Mouse (Mus musculus): ENCODE results near the gene Urb1.

The Urb1 gene

GRCm38 (mm10) chr16:90766919-90767454, 43.2 kb downstream of the Urb1 start:
- DNase-seq (ENCODE audit: low spot score), result no peak

DNA sequence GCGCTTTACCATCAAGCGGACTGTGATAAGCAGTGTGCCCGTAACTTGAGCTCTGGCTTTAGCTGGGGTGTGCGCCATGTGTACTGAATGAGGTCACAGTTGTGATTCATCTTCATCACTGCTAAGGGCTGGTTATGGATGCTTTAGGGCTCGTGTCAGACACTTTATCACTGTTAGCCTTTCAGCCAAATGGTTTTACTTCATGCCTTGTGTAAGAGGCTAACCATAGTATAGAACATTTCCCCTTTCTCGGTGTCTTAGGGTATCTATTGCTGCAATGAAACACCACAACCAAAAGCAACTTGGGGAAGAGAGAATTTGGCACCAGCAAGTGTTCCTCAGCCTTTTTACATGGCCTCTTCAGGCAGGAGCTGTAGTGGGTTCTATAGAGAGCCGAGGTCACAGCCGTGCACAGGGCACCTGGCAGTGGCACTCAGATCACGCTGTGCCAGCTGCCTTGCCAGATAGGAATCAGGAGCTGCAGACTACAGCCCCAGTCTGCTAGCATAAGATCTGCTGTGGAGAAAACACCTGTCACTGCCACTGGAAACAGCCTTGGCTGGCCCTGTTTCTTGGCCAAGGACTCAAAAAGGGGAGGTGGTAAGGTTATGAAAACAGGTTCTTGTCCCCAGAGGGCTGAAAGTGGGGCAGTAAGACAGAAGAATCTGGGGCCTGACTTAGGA, 44.9 kb downstream of the Urb1 start:
- DNase-seq (ENCODE audit: low spot score), result no peak

DNA sequence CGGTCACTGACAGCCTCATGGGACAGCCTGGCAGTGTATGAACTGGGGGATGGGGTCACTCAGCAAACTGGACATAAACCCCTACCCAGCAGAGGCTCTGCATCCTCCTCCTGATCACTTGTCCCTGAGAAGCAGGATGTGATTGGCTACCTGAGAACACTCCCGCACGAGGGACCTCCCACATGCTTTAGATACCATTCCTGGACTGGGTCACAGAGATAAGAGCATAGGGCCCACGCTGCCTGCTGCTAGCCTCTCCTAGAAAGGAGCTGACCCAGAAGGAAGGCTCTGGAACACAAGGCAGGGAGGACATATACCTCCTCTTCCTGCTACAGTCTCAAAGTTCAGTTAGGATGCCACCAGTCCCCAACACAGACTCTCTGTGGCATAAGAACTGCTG, 49.7 kb downstream of the Urb1 start:
- no peak for DNase-seq (ENCODE audit: low spot score)

- no peak for DNase-seq (ENCODE audit: low spot score)
Observed at GRCm38 (mm10) chr16:90759335-90759734, 50.9 kb downstream of the Urb1 start.

GRCm38 (mm10) chr16:90753386-90753941, 56.7 kb downstream of the Urb1 start:
- DNase-seq (ENCODE audit: low spot score), result no peak

- DNase-seq (ENCODE audit: low spot score), result no peak
Observed at GRCm38 (mm10) chr16:90748169-90748568, 62.0 kb downstream of the Urb1 start.

GRCm38 (mm10) chr16:90747143-90747542, 63.1 kb downstream of the Urb1 start:
- DNase-seq (ENCODE audit: low spot score), result no peak

DNA sequence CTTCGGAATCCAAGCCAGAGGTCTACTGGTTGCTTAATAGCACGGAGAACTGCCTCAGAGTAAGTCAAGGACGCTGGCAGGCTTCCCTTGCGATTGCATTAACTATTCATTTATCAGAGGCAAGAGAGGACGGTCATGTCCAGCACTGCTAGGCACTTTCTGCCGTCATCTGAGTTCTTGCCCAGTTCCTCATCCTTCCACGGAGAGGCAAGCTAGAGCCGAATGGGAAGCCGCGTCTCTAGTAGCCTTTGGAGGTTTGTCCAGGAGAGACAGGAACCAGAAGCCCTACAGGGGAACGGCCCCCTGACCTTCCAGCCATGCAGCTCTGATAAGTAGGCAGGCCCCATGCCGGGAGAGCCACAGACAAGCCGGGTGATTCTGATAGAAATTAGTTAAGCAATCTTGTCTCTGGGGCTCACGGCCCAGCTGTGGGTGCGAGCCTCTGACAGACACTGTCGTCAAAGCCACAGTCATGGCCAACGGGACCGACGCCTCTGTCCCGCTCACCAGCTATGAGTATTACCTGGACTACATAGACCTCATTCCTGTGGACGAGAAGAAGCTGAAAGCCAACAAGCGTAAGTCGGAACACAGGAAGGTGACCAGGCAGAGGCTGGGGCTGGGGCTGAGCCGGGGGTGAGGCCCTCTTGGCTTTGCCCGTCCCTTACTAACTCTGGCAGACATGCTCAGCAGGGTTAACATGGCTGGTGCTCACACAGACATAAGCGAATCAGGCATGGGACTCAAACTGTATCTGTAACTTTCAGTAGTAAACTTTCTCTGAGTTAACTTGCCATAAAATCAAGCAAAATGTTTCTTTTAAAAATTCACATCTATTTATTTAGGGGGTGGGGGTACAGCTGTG, 71.9 kb downstream of the Urb1 start, which contains the start of gene Mrap:
Gene Mrap (plus strand): TSS at position 116 of the 865 bp plus-strand sequence.
- DNase-seq (ENCODE audit: low spot score), result peak; percentile 19

- no peak for DNase-seq (ENCODE audit: low spot score)
Observed at GRCm38 (mm10) chr16:90736672-90737270, 73.4 kb downstream of the Urb1 start.

DNA sequence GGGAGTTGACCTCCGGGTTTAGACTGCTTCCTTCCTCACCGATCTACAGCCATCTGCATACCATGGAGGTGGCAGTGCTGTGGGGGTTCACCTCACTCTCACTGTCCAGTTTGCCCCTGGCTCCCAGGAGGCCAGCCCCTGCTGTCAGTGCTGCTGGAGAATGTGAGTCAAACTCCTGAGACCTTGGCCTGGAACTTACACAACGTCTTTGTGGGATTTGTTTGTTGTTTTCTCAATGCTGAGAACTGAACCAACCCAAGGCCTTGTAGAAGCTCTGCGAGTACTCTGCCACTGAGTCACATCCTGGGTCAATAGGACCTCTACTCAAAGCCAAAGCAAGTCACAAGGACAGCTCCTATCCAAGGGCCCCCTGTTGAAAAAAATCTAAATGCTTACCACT, 74.6 kb downstream of the Urb1 start:
- no peak for DNase-seq (ENCODE audit: low spot score)

- DNase-seq (ENCODE audit: low spot score), result peak; percentile 96
Observed at GRCm38 (mm10) chr16:90727233-90728115, 82.7 kb downstream of the Urb1 start, which contains the start of gene Mis18a. Gene Mis18a, minus strand, starts transcription at chr16:90727404.

GRCm38 (mm10) chr16:90726600-90727227, 83.5 kb downstream of the Urb1 start:
- no peak for DNase-seq (ENCODE audit: low spot score)

GRCm38 (mm10) chr16:90724051-90724450, 86.2 kb downstream of the Urb1 start:
- no peak for DNase-seq (ENCODE audit: low spot score)

DNA sequence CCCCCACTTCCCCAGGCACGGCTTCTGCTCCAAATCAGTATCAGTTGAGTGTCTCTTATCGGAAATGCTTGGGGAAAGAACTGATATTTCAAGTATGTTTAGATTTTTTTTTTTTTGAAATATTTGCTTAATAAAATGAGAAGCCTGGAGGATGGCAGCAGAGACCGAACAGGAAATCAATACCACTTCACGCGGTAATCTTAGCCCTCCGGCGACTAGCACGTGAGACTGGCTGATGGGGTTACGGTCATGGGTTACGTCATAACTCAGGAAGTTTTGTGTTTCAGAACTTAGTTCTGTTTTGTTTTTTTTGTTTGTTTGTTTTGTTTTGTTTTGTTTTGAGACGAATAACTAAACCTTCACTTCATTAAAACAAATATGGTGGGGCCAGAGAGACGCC, 99.9 kb downstream of the Urb1 start:
- no peak for DNase-seq (ENCODE audit: low spot score)

- DNase-seq (ENCODE audit: low spot score), result peak; percentile 66
Observed at GRCm38 (mm10) chr16:90709711-90710289, 100.4 kb downstream of the Urb1 start.

GRCm38 (mm10) chr16:90706279-90706678, 103.9 kb downstream of the Urb1 start:
- no peak for DNase-seq (ENCODE audit: low spot score)

DNA sequence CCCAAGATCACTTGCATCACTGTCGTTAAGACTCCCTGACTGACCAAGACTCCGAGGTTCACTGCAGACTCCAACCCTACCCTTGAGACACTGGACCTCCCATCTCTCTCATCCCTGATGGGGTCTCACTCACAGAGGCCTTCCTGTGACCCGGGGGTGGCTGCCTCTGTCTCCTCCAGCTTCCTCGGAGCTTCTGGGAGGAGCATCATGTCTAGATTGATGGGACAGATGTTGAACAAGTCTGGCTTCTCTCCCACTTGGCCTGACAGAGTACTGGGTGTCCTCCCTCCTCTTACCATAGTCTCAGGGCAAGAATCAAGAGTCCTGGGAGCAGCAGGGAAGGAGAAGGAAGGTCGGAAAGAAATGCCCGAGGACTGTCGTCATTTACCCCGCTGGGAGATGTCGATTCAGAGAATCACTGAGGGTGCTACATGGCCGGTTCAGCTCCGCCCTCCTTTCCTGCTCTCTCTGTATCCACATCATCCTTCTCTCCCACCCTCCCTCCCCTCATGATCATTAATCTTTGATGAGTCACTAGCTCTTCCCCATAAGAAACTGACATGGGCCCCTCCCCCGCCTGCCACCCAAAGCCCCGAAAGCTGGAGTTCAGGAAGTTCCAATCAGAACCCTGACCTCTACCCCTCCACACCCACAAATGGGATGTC, 105.9 kb downstream of the Urb1 start:
- no peak for DNase-seq (ENCODE audit: low spot score)

GRCm38 (mm10) chr16:90703646-90704045, 106.6 kb downstream of the Urb1 start:
- no peak for DNase-seq (ENCODE audit: low spot score)

- DNase-seq (ENCODE audit: low spot score), result no peak
Observed at GRCm38 (mm10) chr16:90701541-90701940, 108.7 kb downstream of the Urb1 start.
